Mouse (Mus musculus) c-Kit-positive CD71-positive TER-119-positive erythroid progenitor cells, embryonic 14.5 days (primary cell): ENCODE measurements around the gene Tatdn2.
A peak's percentile ranks its signal among the peaks of the same experiment; 100 is the strongest.

Source experiments
- DNase-seq: peaks from one replicate; pipeline ENCODE4 v3.0.0-alpha.2; 2013; ENCODE audit warnings: low spot score

The Tatdn2 gene

GRCm38 (mm10) chr6:113714276-113714675, 17.4 kb downstream of the Tatdn2 start:
- DNase-seq: no peak

GRCm38 (mm10) chr6:113714797-113715196, 17.9 kb downstream of the Tatdn2 start:
- no peak for DNase-seq

- no peak for DNase-seq
These were observed 20.7 kb downstream of the Tatdn2 start for GRCm38 (mm10) chr6:113717541-113717940.

GRCm38 (mm10) chr6:113719878-113720277, 23.0 kb downstream of the Tatdn2 start, which contains the start of gene Ghrl:
Gene Ghrl (minus strand): TSS chr6:113719880.
- no peak for DNase-seq

- DNase-seq: no peak
These were observed 24.2 kb downstream of the Tatdn2 start for GRCm38 (mm10) chr6:113721061-113721460.

GRCm38 (mm10) chr6:113728181-113728580, 31.3 kb downstream of the Tatdn2 start:
- DNase-seq: no peak

- DNase-seq: no peak
These were observed 34.4 kb downstream of the Tatdn2 start for GRCm38 (mm10) chr6:113731296-113731695.

- DNase-seq: no peak
These were observed 40.6 kb downstream of the Tatdn2 start for GRCm38 (mm10) chr6:113737318-113738046.

GRCm38 (mm10) chr6:113740236-113741217, 43.7 kb downstream of the Tatdn2 start, which contains the start of gene Sec13:
Gene Sec13 (minus strand): TSS chr6:113740743.
- DNase-seq: peak; percentile 84

GRCm38 (mm10) chr6:113741425-113741824, 44.6 kb downstream of the Tatdn2 start:
- DNase-seq: no peak

GRCm38 (mm10) chr6:113742321-113742720, 45.5 kb downstream of the Tatdn2 start:
- DNase-seq: no peak

- DNase-seq: no peak
These were observed 46.3 kb downstream of the Tatdn2 start for GRCm38 (mm10) chr6:113743111-113743510.

- DNase-seq: no peak
These were observed 48.3 kb downstream of the Tatdn2 start for GRCm38 (mm10) chr6:113745117-113745516.

GRCm38 (mm10) chr6:113747284-113747683, 50.4 kb downstream of the Tatdn2 start:
- DNase-seq: no peak

GRCm38 (mm10) chr6:113748351-113748750, 51.5 kb downstream of the Tatdn2 start:
- DNase-seq: no peak

GRCm38 (mm10) chr6:113749119-113749685, 52.4 kb downstream of the Tatdn2 start:
- no peak for DNase-seq
